Mouse (Mus musculus): ENCODE data around the gene Mybl2. TPM values are rescaled to one million over a fixed set of nuclear protein-coding genes. Genes with fewer than 3 reads are reported as not detected.
A peak's percentile ranks its signal among the peaks of the same experiment; 100 is the strongest.

Gene Mybl2
- polyA plus RNA-seq, 1 experiment from 2014 or later: 5.3 TPM

- ATAC-seq (ENCODE audit: low FRiP score, low TSS enrichment) (no peak), DNase-seq (ENCODE audit: low spot score) (no peak)
- H3K4me3 ChIP-seq (ENCODE audit: low read depth, low read length): no peak overlapping the region
- H3K4me2 ChIP-seq (replicated peaks; ENCODE audit: low read depth): no peak overlapping the region
- no peaks in the 10 kb centered on the region for H3K4me1 ChIP-seq (replicated peaks; ENCODE audit: control insufficient read depth, insufficient read depth)
- no peak overlapping the region for H3K9ac ChIP-seq (ENCODE audit: low read length)
- H3K36me3 ChIP-seq (ENCODE audit: control insufficient read depth, insufficient read depth, low read length): no peaks in the 10 kb centered on the region
- H3K9me3 ChIP-seq (ENCODE audit: control insufficient read depth, low read length): no peaks in the 10 kb centered on the region
- H3K27me3 ChIP-seq (ENCODE audit: control insufficient read depth, insufficient read depth, low read length): no peaks in the 10 kb centered on the region
- TF ChIP-seq EP300 (optimal IDR thresholded peaks at IDR 0.05) (no peak), CTCF (IDR thresholded peaks at IDR 0.05; ENCODE audit: low read depth) (peak; percentile 25; the same call in 1 of the 2 replicates)
- H3K27ac ChIP-seq (replicated peaks): no peak overlapping the region
- 48% methylated on average over 8 of the region's 8 CpGs for WGBS
Measured at GRCm38 (mm10) chr2:163099919-163100318, 45.4 kb downstream of the Mybl2 start.

GRCm38 (mm10) chr2:163100551-163100950, 46.1 kb downstream of the Mybl2 start:
- Histone ChIP-seq H3K27me3 (ENCODE audit: control insufficient read depth, insufficient read depth, low read length) (no peaks in the 10 kb centered on the region), H3K9ac (ENCODE audit: low read length) (no peak overlapping the region), H3K4me2 (replicated peaks; ENCODE audit: low read depth) (no peak overlapping the region), H3K36me3 (ENCODE audit: control insufficient read depth, insufficient read depth, low read length) (no peaks in the 10 kb centered on the region), H3K27ac (replicated peaks) (no peak overlapping the region), H3K9me3 (ENCODE audit: control insufficient read depth, low read length) (no peaks in the 10 kb centered on the region), H3K4me3 (ENCODE audit: low read depth, low read length) (no peak overlapping the region), H3K4me1 (replicated peaks; ENCODE audit: control insufficient read depth, insufficient read depth) (no peaks in the 10 kb centered on the region)
- 45% methylated on average over 5 of the region's 5 CpGs for WGBS
- DNase-seq (ENCODE audit: low spot score) (no peak), ATAC-seq (ENCODE audit: low FRiP score, low TSS enrichment) (no peak)
- TF ChIP-seq CTCF (IDR thresholded peaks at IDR 0.05; ENCODE audit: low read depth): no peak
- TF ChIP-seq EP300 (optimal IDR thresholded peaks at IDR 0.05): no peak

GRCm38 (mm10) chr2:163101646-163102203, 47.2 kb downstream of the Mybl2 start:
- DNase-seq (ENCODE audit: low spot score) (peak; percentile 66), ATAC-seq (ENCODE audit: low FRiP score, low TSS enrichment) (peak; percentile 20; the same call in 1 of the 2 replicates)
- H3K27ac ChIP-seq (replicated peaks): no peak overlapping the region
- 8% methylated on average over 10 of the region's 10 CpGs for WGBS
- H3K9ac ChIP-seq (ENCODE audit: low read length): no peak overlapping the region
- H3K9me3 ChIP-seq (ENCODE audit: control insufficient read depth, low read length): no peaks in the 10 kb centered on the region
- no peak overlapping the region for H3K4me3 ChIP-seq (ENCODE audit: low read depth, low read length)
- H3K4me1 ChIP-seq (replicated peaks; ENCODE audit: control insufficient read depth, insufficient read depth): no peaks in the 10 kb centered on the region
- H3K27me3 ChIP-seq (ENCODE audit: control insufficient read depth, insufficient read depth, low read length): no peaks in the 10 kb centered on the region
- no peak for TF ChIP-seq EP300 (optimal IDR thresholded peaks at IDR 0.05)
- peak; percentile 90 for TF ChIP-seq CTCF (IDR thresholded peaks at IDR 0.05; ENCODE audit: low read depth)
- H3K4me2 ChIP-seq (replicated peaks; ENCODE audit: low read depth): no peak overlapping the region
- H3K36me3 ChIP-seq (ENCODE audit: control insufficient read depth, insufficient read depth, low read length): no peaks in the 10 kb centered on the region

GRCm38 (mm10) chr2:163102216-163102615, 47.7 kb downstream of the Mybl2 start:
- TF ChIP-seq EP300 (optimal IDR thresholded peaks at IDR 0.05) (no peak), CTCF (IDR thresholded peaks at IDR 0.05; ENCODE audit: low read depth) (no peak)
- Histone ChIP-seq H3K27me3 (ENCODE audit: control insufficient read depth, insufficient read depth, low read length) (no peaks in the 10 kb centered on the region), H3K9ac (ENCODE audit: low read length) (no peak overlapping the region), H3K9me3 (ENCODE audit: control insufficient read depth, low read length) (no peaks in the 10 kb centered on the region), H3K36me3 (ENCODE audit: control insufficient read depth, insufficient read depth, low read length) (no peaks in the 10 kb centered on the region), H3K4me3 (ENCODE audit: low read depth, low read length) (no peak overlapping the region), H3K4me1 (replicated peaks; ENCODE audit: control insufficient read depth, insufficient read depth) (no peaks in the 10 kb centered on the region), H3K27ac (replicated peaks) (no peak overlapping the region), H3K4me2 (replicated peaks; ENCODE audit: low read depth) (no peak overlapping the region)
- 57% methylated on average over 7 of the region's 7 CpGs for WGBS
- DNase-seq (ENCODE audit: low spot score) (no peak), ATAC-seq (ENCODE audit: low FRiP score, low TSS enrichment) (no peak; the same call in 1 of the 2 replicates)

GRCm38 (mm10) chr2:163102900-163103653, 48.6 kb downstream of the Mybl2 start:
- Histone ChIP-seq H3K36me3 (ENCODE audit: control insufficient read depth, insufficient read depth, low read length) (no peaks in the 10 kb centered on the region), H3K27ac (replicated peaks) (no peak overlapping the region), H3K9me3 (ENCODE audit: control insufficient read depth, low read length) (no peaks in the 10 kb centered on the region), H3K27me3 (ENCODE audit: control insufficient read depth, insufficient read depth, low read length) (no peaks in the 10 kb centered on the region), H3K4me3 (ENCODE audit: low read depth, low read length) (no peak overlapping the region), H3K4me1 (replicated peaks; ENCODE audit: control insufficient read depth, insufficient read depth) (no peaks in the 10 kb centered on the region), H3K9ac (ENCODE audit: low read length) (no peak overlapping the region), H3K4me2 (replicated peaks; ENCODE audit: low read depth) (no peak overlapping the region)
- ATAC-seq (ENCODE audit: low FRiP score, low TSS enrichment) (no peak), DNase-seq (ENCODE audit: low spot score) (no peak)
- 52% methylated on average over 18 of the region's 18 CpGs for WGBS
- no peak for TF ChIP-seq CTCF (IDR thresholded peaks at IDR 0.05; ENCODE audit: low read depth)
- TF ChIP-seq EP300 (optimal IDR thresholded peaks at IDR 0.05): no peak
